9 mouse cellular contexts compared by ENCODE assay signal in the genomic region with DNA sequence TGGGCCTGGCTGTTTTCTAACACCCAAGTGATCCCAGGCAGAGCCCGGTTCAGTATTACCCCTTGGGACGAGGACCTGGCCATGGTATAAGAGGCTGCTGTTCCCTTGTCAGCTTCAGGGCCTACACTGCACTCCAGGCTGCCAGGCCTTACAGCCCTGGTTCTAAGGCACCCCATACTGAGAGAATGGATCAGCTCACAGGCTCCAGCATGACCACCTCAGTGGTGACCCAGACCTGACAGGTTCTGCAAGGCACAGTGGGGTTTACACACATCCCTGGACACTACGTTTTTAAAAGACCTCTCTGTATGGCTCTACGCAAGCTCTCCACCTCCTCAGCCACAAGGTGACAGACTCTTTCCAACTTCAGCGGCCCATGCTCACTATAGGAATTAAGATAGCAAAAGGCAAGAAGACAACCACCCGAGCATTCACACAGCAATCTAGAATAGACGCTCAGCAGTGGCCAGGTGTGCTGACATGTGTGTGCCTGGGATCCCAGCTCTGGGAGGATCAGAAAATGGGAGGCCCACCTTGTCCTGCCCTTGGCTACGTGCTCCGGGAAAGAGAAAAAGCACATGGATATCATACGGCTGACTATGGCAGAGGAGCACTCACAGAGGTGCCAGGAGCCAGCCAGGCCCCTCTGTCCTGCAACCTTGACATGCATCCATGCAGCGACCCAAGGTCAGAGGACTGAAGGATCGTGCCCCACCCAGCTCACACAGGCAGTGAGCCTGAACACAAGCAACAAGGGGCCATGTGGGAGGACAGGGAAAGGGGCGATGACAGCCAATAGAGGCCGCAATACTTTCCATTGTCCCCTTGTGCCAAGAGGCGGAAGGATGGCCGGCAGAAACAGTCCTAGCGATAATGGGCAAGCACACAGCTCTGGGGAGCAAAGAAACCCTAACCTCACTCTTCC. TPM values are rescaled to one million over a fixed set of nuclear protein-coding genes. Genes with fewer than 3 reads are reported as not detected.
DNase-seq lines count a peak whose midpoint lies in the region; ATAC-seq and TF ChIP-seq lines count a peak whose summit lies in the region.
"Had no signal": no experiment of that assay in that cellular context is flagged by ENCODE, and none has a peak within 500 bp of the region (broad histone marks: within the 10 kb centered on the region; RNA-seq: fewer than 3 reads in every experiment).

No protein-coding gene starts in this region.

- ATAC-seq in heart, postnatal 0 days (ENCODE audit: insufficient read depth, low read depth): peak; percentile 60
- ATAC-seq in neural tube, embryonic 15.5 days (ENCODE audit: low FRiP score): no peak

- 0 out of 2 replicates have a peak, but pooled peaks have one; percentile 24 for TF ChIP-seq POLR2A in heart, adult 2 months (IDR thresholded peaks at IDR 0.05; ENCODE audit: insufficient read depth, low read depth, low read length)

- H3K27ac ChIP-seq in heart, adult 2 months: peak overlapping the region; percentile 90
- H3K27ac ChIP-seq in heart, postnatal 0 days (ENCODE audit: low read depth): peak overlapping the region; percentile 99
- H3K27ac ChIP-seq in neural tube, embryonic 15.5 days (replicated peaks): 0 out of 2 replicates have a peak overlapping the region, but pooled peaks have one; percentile 18

- H3K27me3 ChIP-seq in heart, adult 2 months (ENCODE audit: control insufficient read depth, insufficient read depth, low read length): no peaks in the 10 kb centered on the region
- H3K27me3 ChIP-seq in heart, postnatal 0 days (ENCODE audit: control insufficient read depth, insufficient read depth, low read length): no peaks in the 10 kb centered on the region
- H3K27me3 ChIP-seq in neural tube, embryonic 15.5 days (replicated peaks): no peaks in the 10 kb centered on the region

- intact Hi-C loops in heart, adult 2 months (cut with DNase I): no loop called here
- intact Hi-C loops in heart, postnatal 25 days (cut with DNase I): no loop called here
- intact Hi-C loops in gastrocnemius, postnatal 36 days (cut with DNase I): no loop called here

- no peaks in the 10 kb centered on the region for H3K36me3 ChIP-seq in heart, adult 2 months (ENCODE audit: control insufficient read depth, insufficient read depth, low read length)
- H3K36me3 ChIP-seq in heart, postnatal 0 days (replicated peaks; ENCODE audit: control insufficient read depth, insufficient read depth, low read length): peaks cover 5% of the 10 kb centered on the region
- no peaks in the 10 kb centered on the region for H3K36me3 ChIP-seq in neural tube, embryonic 15.5 days

- peaks cover 9% of the 10 kb centered on the region for H3K4me1 ChIP-seq in heart, adult 2 months (ENCODE audit: control insufficient read depth, insufficient read depth, low read length)
- peaks cover 60% of the 10 kb centered on the region for H3K4me1 ChIP-seq in heart, postnatal 0 days (ENCODE audit: control insufficient read depth, insufficient read depth)
- peaks cover 92% of the 10 kb centered on the region for H3K4me1 ChIP-seq in neural tube, embryonic 15.5 days

- no peak overlapping the region for H3K4me3 ChIP-seq in heart, adult 2 months
- H3K4me3 ChIP-seq in heart, postnatal 0 days (ENCODE audit: low read depth, low read length): no peak overlapping the region
- H3K4me3 ChIP-seq in neural tube, embryonic 15.5 days (replicated peaks): no peak overlapping the region

- TF ChIP-seq CTCF in heart, adult 2 months (IDR thresholded peaks at IDR 0.05): no peak
- TF ChIP-seq CTCF in heart, postnatal 0 days (IDR thresholded peaks at IDR 0.05; ENCODE audit: low read depth): no peak

- DNase-seq in heart, adult 2 months: peak; percentile 46 to 49
- DNase-seq in heart, postnatal 25 days (ENCODE audit: low spot score): no peak
- DNase-seq in thymus, postnatal 14 days: peak; percentile 2
- no peak for DNase-seq in thymus, postnatal 0 days (ENCODE audit: low spot score)
- DNase-seq in heart, postnatal 0 days (ENCODE audit: low spot score): peak; percentile 63
- no peak for DNase-seq in c-Kit-positive CD71-positive TER-119-positive erythroid progenitor cells, embryonic 14.5 days (ENCODE audit: low spot score)
- DNase-seq in gastrocnemius, postnatal 36 days: no peak

- no peaks in the 10 kb centered on the region; the same call in 1 of the 2 replicates for H3K79me2 ChIP-seq in heart, adult 2 months (replicated peaks; ENCODE audit: control insufficient read depth, insufficient read depth, low read length)

- H3K4me2 ChIP-seq in heart, postnatal 0 days (ENCODE audit: low read depth, low read length): no peak overlapping the region
- no peak overlapping the region for H3K4me2 ChIP-seq in neural tube, embryonic 15.5 days

- 50% methylated on average over 17 of the region's 17 CpGs for WGBS in heart, adult 2 months
- 31% methylated on average over 17 of the region's 17 CpGs for WGBS in heart, postnatal 0 days
- 75% methylated on average over 17 of the region's 17 CpGs for WGBS in neural tube, embryonic 15.5 days

- TF ChIP-seq EP300 in heart, adult 2 months (IDR thresholded peaks at IDR 0.05; ENCODE audit: insufficient read depth, low read depth, low read length): 0 out of 2 replicates have a peak, but pooled peaks have one; percentile 52
- no peak for TF ChIP-seq EP300 in heart, postnatal 0 days (IDR thresholded peaks at IDR 0.05; ENCODE audit: low read depth)

- H3K9me3 ChIP-seq in heart, postnatal 0 days (replicated peaks; ENCODE audit: control insufficient read depth, low read length): no peaks in the 10 kb centered on the region
- no peaks in the 10 kb centered on the region for H3K9me3 ChIP-seq in neural tube, embryonic 15.5 days (replicated peaks)

- H3K9ac ChIP-seq in heart, adult 2 months (ENCODE audit: low read depth, low read length): peak overlapping the region; percentile 18
- peak overlapping the region; percentile 28 for H3K9ac ChIP-seq in heart, postnatal 0 days (replicated peaks; ENCODE audit: low read depth, low read length)
- no peak overlapping the region for H3K9ac ChIP-seq in neural tube, embryonic 15.5 days (replicated peaks)

RNA-seq across cellular contexts. Expression of a gene that starts 11.9 kb away (rescaled TPM):
- 100 to 1,000 TPM; 620 to 733 TPM for total RNA-seq in heart, adult 2 months (2021)
- 1,081 and 1,159 TPM in 2 replicates for polyA plus RNA-seq in heart, adult 2 months (2012; rRNA removed)
- 100 to 1,000 TPM; 752 to 766 TPM for total RNA-seq in heart, postnatal 25 days (2021)
- polyA plus RNA-seq in thymus, postnatal 0 days (2015; fragmentation: Nextera tagmentation; extraction: Ambion mirVana): 503 and 517 TPM in 2 replicates
- total RNA-seq in heart, postnatal 0 days (2014; rRNA removed; ENCODE audit: low replicate concordance): 431 and 682 TPM in 2 replicates
- polyA plus RNA-seq in heart, postnatal 0 days (2015; fragmentation: Nextera tagmentation; extraction: Ambion mirVana): 1,145 and 1,161 TPM in 2 replicates
- 344 and 362 TPM in 2 replicates for polyA plus RNA-seq in neural tube, embryonic 15.5 days (2015; fragmentation: Nextera tagmentation; extraction: Ambion mirVana)
- 100 to 1,000 TPM; 328 to 346 TPM for total RNA-seq in gastrocnemius, postnatal 36 days (2021)

RNA-seq across cellular contexts. Expression of a gene that starts 29.4 kb away (rescaled TPM):
- 100 to 1,000 TPM; 445 to 505 TPM for total RNA-seq in heart, adult 2 months (2021)
- 772 and 935 TPM in 2 replicates for polyA plus RNA-seq in heart, adult 2 months (2012; rRNA removed)
- 100 to 1,000 TPM; 381 to 389 TPM for total RNA-seq in heart, postnatal 25 days (2021)
- polyA plus RNA-seq in thymus, postnatal 0 days (2015; fragmentation: Nextera tagmentation; extraction: Ambion mirVana): 315 and 341 TPM in 2 replicates
- 253 and 327 TPM in 2 replicates for total RNA-seq in heart, postnatal 0 days (2014; rRNA removed; ENCODE audit: low replicate concordance)
- 380 and 391 TPM in 2 replicates for polyA plus RNA-seq in heart, postnatal 0 days (2015; fragmentation: Nextera tagmentation; extraction: Ambion mirVana)
- 1,464 and 1,650 TPM in 2 replicates for polyA plus RNA-seq in neural tube, embryonic 15.5 days (2015; fragmentation: Nextera tagmentation; extraction: Ambion mirVana)
- total RNA-seq in gastrocnemius, postnatal 36 days (2021): 100 to 1,000 TPM; 431 to 564 TPM

RNA-seq across cellular contexts. Expression of a gene that starts 29.6 kb away (rescaled TPM):
- total RNA-seq in heart, adult 2 months (2021): 10 to 100 TPM; 11.3 to 16.8 TPM
- 13.4 and 17.4 TPM in 2 replicates for polyA plus RNA-seq in heart, adult 2 months (2012; rRNA removed)
- 10 to 100 TPM; 10.4 to 17.6 TPM for total RNA-seq in heart, postnatal 25 days (2021)
- 71.2 and 92.9 TPM in 2 replicates for polyA plus RNA-seq in thymus, postnatal 0 days (2015; fragmentation: Nextera tagmentation; extraction: Ambion mirVana)
- 17.6 and 21.3 TPM in 2 replicates for total RNA-seq in heart, postnatal 0 days (2014; rRNA removed; ENCODE audit: low replicate concordance)
- 23.3 and 26.7 TPM in 2 replicates for polyA plus RNA-seq in heart, postnatal 0 days (2015; fragmentation: Nextera tagmentation; extraction: Ambion mirVana)
- 57.9 and 63.1 TPM in 2 replicates for polyA plus RNA-seq in neural tube, embryonic 15.5 days (2015; fragmentation: Nextera tagmentation; extraction: Ambion mirVana)
- total RNA-seq in gastrocnemius, postnatal 36 days (2021): 1 to 10 TPM; 5.2 to 5.8 TPM

RNA-seq across cellular contexts. Expression of a gene that starts 42.8 kb away (rescaled TPM):
- total RNA-seq in heart, adult 2 months (2021): not detected
- not detected in 2 replicates for polyA plus RNA-seq in heart, adult 2 months (2012; rRNA removed)
- total RNA-seq in heart, postnatal 25 days (2021): not detected
- polyA plus RNA-seq in thymus, postnatal 0 days (2015; fragmentation: Nextera tagmentation; extraction: Ambion mirVana): not detected in 2 replicates
- not detected in 2 replicates for total RNA-seq in heart, postnatal 0 days (2014; rRNA removed; ENCODE audit: low replicate concordance)
- not detected in 2 replicates for polyA plus RNA-seq in heart, postnatal 0 days (2015; fragmentation: Nextera tagmentation; extraction: Ambion mirVana)
- not detected in 2 replicates for polyA plus RNA-seq in neural tube, embryonic 15.5 days (2015; fragmentation: Nextera tagmentation; extraction: Ambion mirVana)
- total RNA-seq in gastrocnemius, postnatal 36 days (2021): not detected
- total RNA-seq: ES-E14 had no signal

Comparison
In these comparisons a context has a peak if more than half of its experiments do, and no peak if none do; other contexts are left out.
1. DNase-seq: peak in heart, adult 2 months (2 of 2), thymus, postnatal 14 days (single experiment) and heart, postnatal 0 days (single experiment); none in heart, postnatal 25 days (single experiment), thymus, postnatal 0 days (single experiment), c-Kit-positive CD71-positive TER-119-positive erythroid progenitor cells, embryonic 14.5 days (single experiment) and gastrocnemius, postnatal 36 days (0 of 2).
2. H3K27ac ChIP-seq: peak in every context shown above with its lines; median percentile 99 in heart, postnatal 0 days; 90 in heart, adult 2 months; 18 in neural tube, embryonic 15.5 days.